Mouse (Mus musculus): ENCODE data around the gene Klc4. TPM values are rescaled to one million over a fixed set of nuclear protein-coding genes. Genes with fewer than 3 reads are reported as not detected.

Klc4 gene
- total RNA-seq, 2 experiments from 2014 or later, result 1.3 to 4.5 TPM

- no peak for ATAC-seq (replicated peaks; ENCODE audit: low FRiP score, poor library complexity, severe bottlenecking)
Observed at GRCm38 (mm10) chr17:46595336-46595735, 50.5 kb downstream of the Klc4 start.

GRCm38 (mm10) chr17:46594606-46595005 lies 51.2 kb downstream of the Klc4 start:
- ATAC-seq (replicated peaks; ENCODE audit: low FRiP score, poor library complexity, severe bottlenecking), result no peak

- no peak for ATAC-seq (replicated peaks; ENCODE audit: low FRiP score, poor library complexity, severe bottlenecking)
Observed at GRCm38 (mm10) chr17:46593124-46593523, 52.7 kb downstream of the Klc4 start.

DNA sequence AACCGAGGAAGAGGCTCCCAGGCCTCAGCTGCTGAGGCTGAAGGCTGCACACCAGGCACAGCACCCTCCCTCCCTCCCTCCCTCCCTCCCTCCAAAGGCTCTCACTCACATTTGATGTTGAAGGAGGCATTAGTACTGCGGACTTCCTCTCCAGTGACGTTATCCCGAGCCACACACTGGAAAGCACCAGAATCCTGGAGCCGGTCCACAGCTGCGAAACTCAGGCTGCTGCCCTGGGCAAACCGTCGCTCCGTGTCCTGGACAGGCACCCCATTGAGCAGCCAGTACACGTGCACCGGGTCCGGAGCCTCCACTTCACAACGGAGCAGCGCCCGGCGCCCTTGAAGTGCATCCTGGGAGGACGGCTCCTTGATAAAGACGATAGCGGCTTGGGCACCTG lies 54.4 kb downstream of the Klc4 start:
- no peak for ATAC-seq (replicated peaks; ENCODE audit: low FRiP score, poor library complexity, severe bottlenecking)

- no peak for ATAC-seq (replicated peaks; ENCODE audit: low FRiP score, poor library complexity, severe bottlenecking)
Observed at GRCm38 (mm10) chr17:46590439-46590838, 55.4 kb downstream of the Klc4 start.

DNA sequence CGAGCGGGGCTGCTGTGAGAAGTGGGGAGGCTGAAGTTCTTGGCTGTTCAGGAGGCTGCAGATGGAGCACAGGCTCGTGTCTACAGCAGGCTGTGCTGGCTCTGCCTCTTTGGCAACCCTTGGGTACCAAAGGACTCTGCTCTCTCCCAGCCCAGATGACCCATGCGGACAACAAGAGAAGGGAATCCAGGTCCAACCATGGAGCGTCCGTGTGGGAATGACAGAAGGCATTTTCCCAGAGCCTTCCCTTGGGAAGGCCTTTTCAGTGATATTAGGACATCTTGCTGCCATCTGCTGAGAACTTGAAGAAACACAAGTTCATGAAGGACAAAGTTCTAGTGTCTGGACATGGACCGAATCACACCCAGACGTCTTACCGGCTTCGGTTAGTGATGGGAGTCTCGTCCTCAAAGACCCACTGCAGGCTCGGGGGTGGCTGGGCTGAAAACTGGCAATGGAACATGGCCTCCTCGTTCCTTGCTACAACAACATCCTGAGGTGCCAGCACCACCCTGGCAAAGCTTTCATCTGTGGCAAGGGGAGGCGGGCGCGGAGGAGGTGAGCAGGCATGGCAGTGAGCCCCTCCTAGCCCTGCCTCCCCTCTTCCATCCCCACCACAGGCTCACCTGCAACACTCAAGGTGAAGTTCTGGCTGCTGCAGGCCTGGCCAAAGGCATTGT lies 56.0 kb downstream of the Klc4 start:
- no peak for ATAC-seq (replicated peaks; ENCODE audit: low FRiP score, poor library complexity, severe bottlenecking)

DNA sequence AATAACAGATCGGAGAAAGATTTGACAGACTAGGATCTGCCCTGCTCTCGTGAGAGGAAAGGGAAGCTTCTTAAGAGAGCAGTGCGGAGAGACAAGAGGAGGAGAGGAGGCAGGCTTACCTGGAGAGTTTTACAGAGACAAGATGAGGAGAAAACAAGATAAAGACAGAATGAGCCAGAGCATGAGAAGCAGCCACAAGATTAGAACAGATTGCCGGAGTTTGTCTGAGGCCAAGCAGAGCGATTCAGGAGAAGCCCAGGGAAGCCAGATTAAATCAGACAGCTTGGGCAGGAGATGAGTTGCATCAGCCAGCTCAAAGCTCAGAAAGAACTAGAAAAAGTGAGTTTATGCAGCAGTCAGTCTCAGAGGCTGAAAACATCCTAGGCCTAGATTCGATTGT lies 56.9 kb downstream of the Klc4 start:
- ATAC-seq (replicated peaks; ENCODE audit: low FRiP score, poor library complexity, severe bottlenecking), result no peak

DNA sequence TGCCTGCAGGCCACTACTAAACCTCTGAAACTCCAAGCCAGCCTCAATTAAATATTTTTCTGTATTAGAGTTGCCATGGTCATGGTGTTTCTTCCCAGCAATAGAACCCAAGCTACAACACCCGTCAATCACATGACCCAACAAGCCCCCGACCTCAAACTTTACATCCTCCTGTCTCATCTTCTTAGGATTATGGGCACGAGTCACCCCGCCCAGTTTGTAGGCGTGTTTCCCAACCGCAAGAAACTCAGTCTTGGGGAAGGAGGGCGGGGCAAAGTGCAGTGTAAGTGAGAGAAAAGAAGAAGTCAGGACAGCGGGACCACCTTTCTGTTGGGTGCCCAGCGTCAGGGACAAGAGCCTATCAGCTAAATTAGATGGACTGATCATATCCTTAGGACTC lies 57.6 kb downstream of the Klc4 start:
- ATAC-seq (replicated peaks; ENCODE audit: low FRiP score, poor library complexity, severe bottlenecking), result no peak

GRCm38 (mm10) chr17:46586327-46586726 lies 59.5 kb downstream of the Klc4 start:
- no peak for ATAC-seq (replicated peaks; ENCODE audit: low FRiP score, poor library complexity, severe bottlenecking)

Other genes starting within 250 kb of the Klc4 start
- not detected in 2 replicates for gene Crip3, start 217.1 kb downstream of the Klc4 start, total RNA-seq (2015; ENCODE audit: low replicate concordance)
- not detected in 2 replicates for gene Crip3, start 217.1 kb downstream of the Klc4 start, total RNA-seq (2017; ENCODE audit: low replicate concordance)
- gene Slc22a7, start 207.6 kb downstream of the Klc4 start, total RNA-seq (2015; ENCODE audit: low replicate concordance), result not detected in 2 replicates
- not detected in 2 replicates for gene Slc22a7, start 207.6 kb downstream of the Klc4 start, total RNA-seq (2017; ENCODE audit: low replicate concordance)
- not detected in 2 replicates for gene Ttbk1, start 158.3 kb downstream of the Klc4 start, total RNA-seq (2015; ENCODE audit: low replicate concordance)
- gene Ttbk1, start 158.3 kb downstream of the Klc4 start, total RNA-seq (2017; ENCODE audit: low replicate concordance), result not detected in 2 replicates
- gene Dnph1, start 149.3 kb downstream of the Klc4 start, total RNA-seq (2015; ENCODE audit: low replicate concordance), result 3.8 and 5.0 TPM in 2 replicates
- 0.64 and 1.9 TPM in 2 replicates for gene Dnph1, start 149.3 kb downstream of the Klc4 start, total RNA-seq (2017; ENCODE audit: low replicate concordance)
- 0.42 and 5.8 TPM in 2 replicates for gene Cul9, start 99.6 kb downstream of the Klc4 start, total RNA-seq (2015; ENCODE audit: low replicate concordance)
- gene Cul9, start 99.6 kb downstream of the Klc4 start, total RNA-seq (2017; ENCODE audit: low replicate concordance), result 0.26 TPM in 1 of 2 replicates, not detected in the other
- gene Srf, start 89.8 kb downstream of the Klc4 start, total RNA-seq (2015; ENCODE audit: low replicate concordance), result 12.2 and 23.8 TPM in 2 replicates
- gene Srf, start 89.8 kb downstream of the Klc4 start, total RNA-seq (2017; ENCODE audit: low replicate concordance), result 7.2 and 9.9 TPM in 2 replicates
- not detected in 2 replicates for gene Ptk7, start 16.5 kb downstream of the Klc4 start, total RNA-seq (2015; ENCODE audit: low replicate concordance)
- gene Ptk7, start 16.5 kb downstream of the Klc4 start, total RNA-seq (2017; ENCODE audit: low replicate concordance), result 0.30 TPM in 1 of 2 replicates, not detected in the other
- 5.8 and 10.9 TPM in 2 replicates for gene Mrpl2, start 207 bp upstream of the Klc4 start, total RNA-seq (2015; ENCODE audit: low replicate concordance)
- gene Mrpl2, start 207 bp upstream of the Klc4 start, total RNA-seq (2017; ENCODE audit: low replicate concordance), result 12.5 and 13.3 TPM in 2 replicates
- gene Cul7, start 4.3 kb upstream of the Klc4 start, total RNA-seq (2015; ENCODE audit: low replicate concordance), result 1.7 TPM in 1 of 2 replicates, not detected in the other
- gene Cul7, start 4.3 kb upstream of the Klc4 start, total RNA-seq (2017; ENCODE audit: low replicate concordance), result 0.30 and 0.39 TPM in 2 replicates
- gene Rrp36, start 28.3 kb upstream of the Klc4 start, total RNA-seq (2015; ENCODE audit: low replicate concordance), result 2.5 TPM in 1 of 2 replicates, not detected in the other
- gene Rrp36, start 28.3 kb upstream of the Klc4 start, total RNA-seq (2017; ENCODE audit: low replicate concordance), result 8.6 and 23.7 TPM in 2 replicates
- 15.1 and 22.6 TPM in 2 replicates for gene Mea1, start 32.8 kb upstream of the Klc4 start, total RNA-seq (2015; ENCODE audit: low replicate concordance)
- gene Mea1, start 32.8 kb upstream of the Klc4 start, total RNA-seq (2017; ENCODE audit: low replicate concordance), result 4.2 and 10.9 TPM in 2 replicates
- 16.9 and 23.1 TPM in 2 replicates for gene Klhdc3, start 34.9 kb upstream of the Klc4 start, total RNA-seq (2015; ENCODE audit: low replicate concordance)
- gene Klhdc3, start 34.9 kb upstream of the Klc4 start, total RNA-seq (2017; ENCODE audit: low replicate concordance), result 5.1 and 17.2 TPM in 2 replicates
- gene Ppp2r5d, start 59.1 kb upstream of the Klc4 start, total RNA-seq (2015; ENCODE audit: low replicate concordance), result 15.1 and 18.4 TPM in 2 replicates
- 17.1 and 22.8 TPM in 2 replicates for gene Ppp2r5d, start 59.1 kb upstream of the Klc4 start, total RNA-seq (2017; ENCODE audit: low replicate concordance)
- gene Pex6, start 65.4 kb upstream of the Klc4 start, total RNA-seq (2015; ENCODE audit: low replicate concordance), result 1.1 TPM in 1 of 2 replicates, not detected in the other
- gene Pex6, start 65.4 kb upstream of the Klc4 start, total RNA-seq (2017; ENCODE audit: low replicate concordance), result 1.8 and 4.2 TPM in 2 replicates
- gene Gnmt, start 83.1 kb upstream of the Klc4 start, total RNA-seq (2015; ENCODE audit: low replicate concordance), result not detected in 2 replicates
- not detected in 2 replicates for gene Gnmt, start 83.1 kb upstream of the Klc4 start, total RNA-seq (2017; ENCODE audit: low replicate concordance)
- gene Cnpy3, start 106.2 kb upstream of the Klc4 start, total RNA-seq (2015; ENCODE audit: low replicate concordance), result 3.4 and 3.6 TPM in 2 replicates
- gene Cnpy3, start 106.2 kb upstream of the Klc4 start, total RNA-seq (2017; ENCODE audit: low replicate concordance), result 7.2 and 7.7 TPM in 2 replicates
- not detected in 2 replicates for gene Ptcra, start 117.7 kb upstream of the Klc4 start, total RNA-seq (2015; ENCODE audit: low replicate concordance)
- gene Ptcra, start 117.7 kb upstream of the Klc4 start, total RNA-seq (2017; ENCODE audit: low replicate concordance), result not detected in 2 replicates
- gene 2310039H08Rik, start 126.6 kb upstream of the Klc4 start, total RNA-seq (2015; ENCODE audit: low replicate concordance), result 7.2 and 15.1 TPM in 2 replicates
- 1.8 and 4.2 TPM in 2 replicates for gene 2310039H08Rik, start 126.6 kb upstream of the Klc4 start, total RNA-seq (2017; ENCODE audit: low replicate concordance)
- gene Rpl7l1, start 136.7 kb upstream of the Klc4 start, total RNA-seq (2015; ENCODE audit: low replicate concordance), result 29.9 and 35.6 TPM in 2 replicates
- gene Rpl7l1, start 136.7 kb upstream of the Klc4 start, total RNA-seq (2017; ENCODE audit: low replicate concordance), result 25.2 and 69.6 TPM in 2 replicates
- 28.8 and 64.6 TPM in 2 replicates for gene Bicral, start 212.5 kb upstream of the Klc4 start, total RNA-seq (2015; ENCODE audit: low replicate concordance)
- 18.7 and 68.4 TPM in 2 replicates for gene Bicral, start 212.5 kb upstream of the Klc4 start, total RNA-seq (2017; ENCODE audit: low replicate concordance)
- 3.2 and 7.5 TPM in 2 replicates for gene Tbcc, start 244.7 kb upstream of the Klc4 start, total RNA-seq (2015; ENCODE audit: low replicate concordance)
- 1.1 and 2.7 TPM in 2 replicates for gene Tbcc, start 244.7 kb upstream of the Klc4 start, total RNA-seq (2017; ENCODE audit: low replicate concordance)

Measured in erythroid progenitor cell, adult 5-6 weeks (primary cell).